Mouse (Mus musculus) kidney, postnatal 0 days (tissue): Measurements from ENCODE around the gene Ddx27. TPM values are rescaled to one million over a fixed set of nuclear protein-coding genes. Genes with fewer than 3 reads are reported as not detected.

Source experiments
- ATAC-seq: fragments of 200-750 bp; cut with Nextera tagmentation; replicated peaks from 2 replicates; pipeline ENCODE4 v1.8.0; 2017; ENCODE audit warnings: low read depth, moderate number of reproducible peaks, moderate TSS enrichment, moderate library complexity; ENCODE audit not compliant: low FRiP score
- DNase-seq: peaks from one replicate; pipeline ENCODE4 v3.0.0-alpha.2; 2016; ENCODE audit warnings: low spot score
- H3K27ac ChIP-seq: fragments of 300-500 bp; sonication (generic); 2 replicates; pipeline ENCODE4 v1.5.1; 2014; ENCODE audit warnings: mild to moderate bottlenecking
- H3K27me3 ChIP-seq: fragments of 300-500 bp; sonication (generic); 2 replicates; pipeline ENCODE4 v1.6.1; 2014; ENCODE audit warnings: low read length, mixed read lengths; ENCODE audit not compliant: insufficient read depth
- H3K36me3 ChIP-seq: fragments of 300-500 bp; sonication (generic); 2 replicates; pipeline ENCODE4 v1.6.1; 2014; ENCODE audit warnings: low read length, mixed read lengths; ENCODE audit not compliant: insufficient read depth
- H3K4me1 ChIP-seq: fragments of 300-500 bp; sonication (generic); replicated peaks from 2 replicates; pipeline ENCODE4 v1.6.1; 2014; ENCODE audit warnings: antibody characterized with exemption, low read length, mixed read lengths; ENCODE audit not compliant: insufficient read depth
- H3K4me2 ChIP-seq: fragments of 300-500 bp; sonication (generic); 2 replicates; pipeline ENCODE4 v1.6.1; 2014; ENCODE audit warnings: mild to moderate bottlenecking, low read length, moderate library complexity, mixed read lengths
- H3K4me3 ChIP-seq: fragments of 300-500 bp; sonication (generic); replicated peaks from 2 replicates; pipeline ENCODE4 v1.5.1; 2014; ENCODE audit warnings: low read depth, low read length
- H3K9ac ChIP-seq: fragments of 300-500 bp; sonication (generic); 2 replicates; pipeline ENCODE4 v1.6.1; 2014; ENCODE audit warnings: low read depth, low read length
- H3K9me3 ChIP-seq: fragments of 300-500 bp; sonication (generic); replicated peaks from 2 replicates; pipeline ENCODE4 v1.6.1; 2016; ENCODE audit warnings: low read length, inconsistent platforms, mixed read lengths
- CTCF ChIP-seq: IDR thresholded peaks from 2 replicates; pipeline ENCODE4 v1.5.1; 2016; ENCODE audit warnings: antibody characterized with exemption, low read depth, mild to moderate bottlenecking, moderate library complexity
- WGBS: fragments of 180-500 bp; shearing (Covaris S2); extraction: QIAGEN DNeasy Blood & Tissue Kit; methylation state at CpG from one replicate; pipeline ENCODE4 v1.1.7; 2014; 5-methylcytosine and 5-hydroxymethylcytosine counted together
- polyA plus RNA-seq: library from polyadenylated mRNA; unstranded; fragments of >200 nt; fragmentation: Nextera tagmentation; extraction: Ambion mirVana; gene quantifications from 2 replicates; pipeline ENCODE4 v1.2.1, GENCODE M21; 2015

Gene Ddx27
- polyA plus RNA-seq, 1 experiment from 2014 or later, result 33.3 TPM

DNA sequence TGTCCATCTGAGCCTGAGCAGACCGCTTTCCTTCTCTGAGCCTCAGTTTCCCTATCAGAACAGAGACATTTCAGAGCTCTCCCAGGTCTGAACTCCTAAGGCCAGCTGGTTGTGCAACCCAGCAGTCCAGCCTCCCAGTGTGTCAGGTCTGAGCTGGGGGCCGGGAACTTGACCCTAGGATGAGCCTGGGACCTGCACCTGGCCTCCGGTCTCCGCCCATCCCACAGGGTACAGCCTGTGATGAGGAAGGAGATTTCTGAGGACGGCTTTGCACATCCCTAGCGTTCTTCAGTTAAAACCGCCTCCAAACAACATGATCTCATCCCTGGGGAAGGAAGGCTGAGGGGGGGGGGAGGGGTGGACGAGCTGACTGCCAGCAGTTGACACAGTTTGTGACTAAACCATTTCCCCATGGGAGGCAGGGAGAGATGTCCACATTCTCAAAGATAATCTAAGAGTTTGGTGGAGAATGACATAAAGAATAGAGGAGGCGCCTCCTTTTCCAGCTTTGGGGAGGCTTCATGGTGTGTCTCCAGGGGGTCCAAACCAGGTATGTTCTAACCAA lies 64.0 kb downstream of the Ddx27 start:
- Histone ChIP-seq H3K4me3 (no peak overlapping the region), H3K4me2 (no peak overlapping the region), H3K9me3 (no peaks in the 10 kb centered on the region), H3K27ac (no peak overlapping the region), H3K4me1 (peaks cover 8% of the 10 kb centered on the region; the same call in 1 of the 2 replicates), H3K9ac (no peak overlapping the region), H3K36me3 (no peaks in the 10 kb centered on the region), H3K27me3 (no peaks in the 10 kb centered on the region)
- ATAC-seq (peak; percentile 47; the same call in 1 of the 2 replicates), DNase-seq (no peak)
- WGBS, result 49% methylated on average over 9 of the region's 9 CpGs
- no peak for TF ChIP-seq CTCF

DNA sequence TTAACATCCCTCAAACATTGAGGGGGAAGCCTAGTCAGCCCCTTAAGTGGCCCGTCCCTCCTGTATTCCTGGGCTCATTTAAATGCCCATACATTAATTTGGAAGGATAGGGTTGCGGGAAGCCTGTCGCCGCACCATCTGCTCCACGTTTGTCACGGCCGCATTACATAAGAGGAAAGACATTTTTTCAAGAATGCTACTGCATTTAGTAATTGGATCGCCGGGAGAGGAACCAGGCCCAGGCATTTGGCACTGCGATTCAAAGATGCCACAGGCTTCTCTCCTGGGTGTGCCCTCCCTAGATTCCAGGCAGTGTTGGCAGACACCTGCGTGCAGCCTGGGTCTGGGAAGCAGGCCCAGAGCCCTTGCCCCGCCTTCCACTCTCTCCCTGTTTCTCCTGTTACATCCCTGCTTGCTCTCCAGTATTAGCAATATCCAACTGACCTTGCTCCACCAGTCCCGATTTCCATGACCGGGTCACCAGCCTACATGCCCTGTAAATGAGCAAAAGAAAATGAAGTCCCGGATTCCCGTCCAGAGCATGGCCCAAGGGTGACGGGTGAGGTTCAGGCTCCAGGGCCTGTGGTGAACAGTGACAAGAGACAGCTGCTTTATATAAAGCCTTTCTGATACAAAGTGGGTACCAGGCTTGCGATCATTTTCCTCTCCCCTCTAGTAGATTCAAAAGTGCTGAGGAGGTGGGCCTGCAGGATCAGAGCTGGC lies 64.7 kb downstream of the Ddx27 start:
- Histone ChIP-seq H3K36me3 (no peaks in the 10 kb centered on the region), H3K4me2 (no peak overlapping the region), H3K4me3 (no peak overlapping the region), H3K9me3 (no peaks in the 10 kb centered on the region), H3K27ac (no peak overlapping the region), H3K9ac (no peak overlapping the region), H3K27me3 (no peaks in the 10 kb centered on the region), H3K4me1 (peaks cover 8% of the 10 kb centered on the region; the same call in 1 of the 2 replicates)
- no peak for TF ChIP-seq CTCF
- DNase-seq (no peak), ATAC-seq (no peak)
- WGBS, result 34% methylated on average over 18 of the region's 18 CpGs

DNA sequence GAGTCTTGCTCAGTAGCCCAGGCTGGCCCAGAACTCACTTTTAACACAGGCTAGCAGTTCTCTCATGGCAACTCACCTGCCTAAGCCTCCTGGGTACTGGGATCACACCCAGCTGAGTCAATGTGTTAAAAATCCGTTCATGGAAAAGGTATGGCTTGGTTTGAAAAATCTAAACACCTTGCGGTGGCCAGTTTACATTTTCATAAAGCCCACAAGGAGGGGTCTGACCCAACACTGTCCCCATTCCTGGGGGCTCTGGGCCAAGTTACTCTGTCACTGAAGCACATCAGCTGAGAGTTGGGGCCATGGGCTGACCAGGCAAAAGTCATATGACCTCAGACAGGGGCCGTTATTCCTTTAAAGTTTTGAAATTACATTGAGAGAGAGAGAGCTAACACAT lies 65.4 kb downstream of the Ddx27 start:
- Histone ChIP-seq H3K4me1 (peaks cover 8% of the 10 kb centered on the region; the same call in 1 of the 2 replicates), H3K9me3 (no peaks in the 10 kb centered on the region), H3K4me2 (no peak overlapping the region), H3K27me3 (no peaks in the 10 kb centered on the region), H3K27ac (no peak overlapping the region), H3K4me3 (no peak overlapping the region), H3K36me3 (no peaks in the 10 kb centered on the region), H3K9ac (no peak overlapping the region)
- no peak for TF ChIP-seq CTCF
- ATAC-seq (no peak), DNase-seq (no peak)
- 83% methylated on average over 3 of the region's 3 CpGs for WGBS

DNA sequence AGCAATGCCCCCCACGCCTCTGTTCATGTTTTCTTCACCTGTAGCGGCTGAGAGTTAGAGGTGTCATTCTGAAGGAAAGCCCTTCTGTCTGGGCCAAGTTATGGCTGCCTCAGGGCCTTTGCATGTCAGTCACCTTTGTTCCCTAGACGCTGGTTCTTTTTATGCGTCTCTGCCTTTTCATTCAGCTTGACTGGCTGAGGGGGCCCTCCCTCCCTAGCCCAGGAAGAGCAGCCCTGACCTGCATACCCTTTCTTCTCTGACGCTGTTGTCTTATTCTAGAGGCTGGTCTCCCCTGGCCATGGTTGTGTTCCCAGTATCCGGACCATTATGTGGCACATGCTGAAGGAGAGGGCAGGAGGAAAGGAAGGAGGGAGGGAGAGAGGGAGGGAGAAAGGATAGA lies 66.1 kb downstream of the Ddx27 start:
- ATAC-seq (no peak), DNase-seq (no peak)
- Histone ChIP-seq H3K4me2 (no peak overlapping the region), H3K9ac (no peak overlapping the region), H3K4me3 (no peak overlapping the region), H3K4me1 (peaks cover 8% of the 10 kb centered on the region; the same call in 1 of the 2 replicates), H3K9me3 (no peaks in the 10 kb centered on the region), H3K27me3 (no peaks in the 10 kb centered on the region), H3K27ac (no peak overlapping the region), H3K36me3 (no peaks in the 10 kb centered on the region)
- 46% methylated on average over 6 of the region's 6 CpGs for WGBS
- no peak for TF ChIP-seq CTCF

DNA sequence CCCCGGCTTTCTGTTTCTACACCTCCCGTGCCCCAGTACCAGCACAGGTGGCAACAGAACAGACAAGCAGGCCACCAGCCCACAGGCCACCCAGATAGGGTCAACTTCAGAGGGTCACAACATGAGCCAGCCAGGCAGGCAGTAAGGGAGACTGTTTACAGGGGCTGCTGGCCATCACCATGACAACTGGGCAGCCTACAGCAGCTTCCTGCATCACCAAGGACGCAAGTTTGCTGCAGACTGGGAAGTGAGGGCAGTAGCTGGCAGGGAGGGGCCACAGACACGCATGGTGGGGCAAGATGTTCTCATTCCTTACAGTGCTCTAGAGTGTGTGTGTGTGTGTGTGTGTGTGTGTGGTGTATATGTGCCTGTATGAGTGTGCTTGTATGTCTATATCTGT lies 66.6 kb downstream of the Ddx27 start:
- H3K9ac ChIP-seq, result no peak overlapping the region
- WGBS, result 6% methylated on average over 4 of the region's 4 CpGs
- peak; percentile 71; the same call in 1 of the 2 replicates for ATAC-seq

More for the DNA sequence above, 66.6 kb downstream of the Ddx27 start:
- Histone ChIP-seq H3K4me3 (no peak overlapping the region), H3K4me1 (peaks cover 8% of the 10 kb centered on the region; the same call in 1 of the 2 replicates), H3K36me3 (no peaks in the 10 kb centered on the region), H3K4me2 (no peak overlapping the region), H3K27ac (no peak overlapping the region), H3K27me3 (no peaks in the 10 kb centered on the region), H3K9me3 (no peaks in the 10 kb centered on the region)
- no peak for TF ChIP-seq CTCF
- DNase-seq, result peak; percentile 81

Other genes with a start within 250 kb of the Ddx27 start
- gene Trp53rkb, start 222.7 kb upstream of the Ddx27 start, polyA plus RNA-seq, result 5.7 and 7.8 TPM in 2 replicates
- 4.3 and 4.6 TPM in 2 replicates for gene Arfgef2, start 209.6 kb upstream of the Ddx27 start, polyA plus RNA-seq
- gene Cse1l, start 109.2 kb upstream of the Ddx27 start, polyA plus RNA-seq, result 64.2 and 71.6 TPM in 2 replicates
- gene Stau1, start 18.9 kb upstream of the Ddx27 start, polyA plus RNA-seq, result 61.4 and 73.3 TPM in 2 replicates
- gene Znfx1, start 47.8 kb downstream of the Ddx27 start, polyA plus RNA-seq, result 10.7 and 11.8 TPM in 2 replicates
- 1.3 and 1.4 TPM in 2 replicates for gene Kcnb1, start 175.0 kb downstream of the Ddx27 start, polyA plus RNA-seq
- gene Ptgis, start 225.4 kb downstream of the Ddx27 start, polyA plus RNA-seq, result 17.7 and 18.7 TPM in 2 replicates